Mouse (Mus musculus): Measurements from ENCODE around the gene Rpl12. TPM values are rescaled to one million over a fixed set of nuclear protein-coding genes. Genes with fewer than 3 reads are reported as not detected.

Rpl12 gene
- total RNA-seq, 1 experiment = 2,117 TPM

DNA sequence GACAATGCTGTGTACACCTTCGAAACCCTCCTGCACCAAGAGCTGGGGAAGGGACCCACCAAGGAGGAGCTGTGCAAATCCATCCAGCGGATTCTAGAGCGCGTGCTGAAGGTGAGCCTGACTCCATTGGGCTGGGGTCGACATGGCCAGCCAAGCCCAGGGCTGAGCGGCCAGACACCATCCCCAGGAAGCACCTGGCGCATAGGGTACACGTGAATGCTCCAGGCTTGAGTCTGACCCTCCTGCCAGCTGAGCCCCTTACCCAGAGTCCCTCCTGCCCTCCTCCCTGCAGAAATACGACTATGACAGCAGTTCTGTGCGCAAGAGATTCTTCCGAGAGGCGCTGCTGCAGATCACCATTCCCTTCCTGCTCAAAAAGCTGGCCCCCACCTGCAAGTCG is 38.8 kb upstream of the Rpl12 start:
- Histone ChIP-seq H3K9me3 (ENCODE audit: control insufficient read depth, insufficient read depth, low read depth, low read length) (no peaks in the 10 kb centered on the region), H3K36me3 (ENCODE audit: control insufficient read depth, insufficient read depth, low read length, poor library complexity, severe bottlenecking) (peaks cover 58% of the 10 kb centered on the region), H3K4me1 (ENCODE audit: control insufficient read depth in 2 of 2, insufficient read depth in 2 of 2, low read length in 2 of 2, poor library complexity in 1 of 2) (peaks cover 0 to 28% of the 10 kb centered on the region in 2 experiments; a peak in 2 of 4 replicates), H3K27ac (ENCODE audit: insufficient read depth, low read depth, low read length, poor library complexity, severe bottlenecking) (no peak overlapping the region), H3K4me3 (ENCODE audit: insufficient read depth in 1 of 2, low read depth in 1 of 2, low read length in 2 of 2, poor library complexity in 1 of 2, severe bottlenecking in 1 of 2) (no peak overlapping the region), H3K9ac (ENCODE audit: insufficient read depth, low read depth, low read length, poor library complexity, severe bottlenecking) (no peak overlapping the region)
- in situ Hi-C loops (cut with MboI; ENCODE audit: low sequenced_read_pairs in 2 of 2, unreplicated experiment in 2 of 2) = loop anchor here in 1 of 2 experiments (5.0 kb wide), 1 partner anchor 60 kb away; no protein-coding TSS in a partner anchor
- TF ChIP-seq ZC3H11A (IDR thresholded peaks at IDR 0.05; ENCODE audit: borderline replicate concordance, low read depth, low read length) (no peak), HCFC1 (IDR thresholded peaks at IDR 0.05; ENCODE audit: borderline replicate concordance, insufficient read depth, low read length) (no peak), ZNF384 (IDR thresholded peaks at IDR 0.05; ENCODE audit: low read depth, low read length) (no peak), MAFK (IDR thresholded peaks at IDR 0.05; ENCODE audit: insufficient read depth, low read depth, low read length) (no peak), CHD2 (IDR thresholded peaks at IDR 0.05; ENCODE audit: low read depth, low read length) (no peak)
- DNase-seq (ENCODE audit: low read depth, low spot score) = no peak

DNA sequence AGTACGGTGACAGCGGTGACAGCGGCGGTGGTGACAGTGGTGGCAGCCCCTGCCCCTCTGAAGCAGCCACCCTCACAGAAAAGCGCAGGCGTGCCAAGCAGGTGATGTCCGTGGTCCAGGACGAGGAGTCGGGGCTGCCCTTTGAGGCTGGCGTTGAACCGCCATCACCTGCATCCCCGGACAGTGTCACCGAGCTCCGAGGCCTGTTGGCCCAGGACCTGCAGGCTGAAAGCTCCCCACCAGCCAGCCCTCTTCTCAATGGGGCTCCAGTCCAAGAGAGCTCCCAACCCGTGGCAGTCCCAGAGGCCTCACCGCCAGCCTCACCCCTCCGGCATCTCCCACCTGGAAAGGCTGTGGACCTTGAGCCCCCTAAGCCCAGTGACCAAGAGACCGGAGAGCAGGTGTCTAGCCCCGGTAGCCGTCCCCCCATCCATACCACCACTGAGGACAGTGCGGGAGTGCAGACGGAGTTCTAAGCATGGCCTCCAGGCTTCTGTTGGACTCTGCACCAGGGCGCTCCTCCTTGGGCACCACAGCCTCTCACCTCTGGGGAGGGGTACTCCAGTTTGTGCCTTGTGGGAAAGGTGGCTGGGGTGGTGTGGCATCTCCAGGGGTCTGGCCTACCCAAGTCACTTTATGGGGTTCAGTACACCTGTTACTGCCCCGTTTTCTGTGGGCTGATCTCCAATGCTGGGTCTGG is 37.7 kb upstream of the Rpl12 start:
- H3K9me3 ChIP-seq (ENCODE audit: control insufficient read depth, insufficient read depth, low read depth, low read length) = no peaks in the 10 kb centered on the region
- peaks cover 53% of the 10 kb centered on the region for H3K36me3 ChIP-seq (ENCODE audit: control insufficient read depth, insufficient read depth, low read length, poor library complexity, severe bottlenecking)
- no peak for DNase-seq (ENCODE audit: low read depth, low spot score)
- no peak overlapping the region for H3K9ac ChIP-seq (ENCODE audit: insufficient read depth, low read depth, low read length, poor library complexity, severe bottlenecking)
- in situ Hi-C loops (cut with MboI; ENCODE audit: low sequenced_read_pairs in 2 of 2, unreplicated experiment in 2 of 2) = loop anchor here in 1 of 2 experiments (5.0 kb wide), 1 partner anchor 61 kb away; no protein-coding TSS in a partner anchor
- H3K4me3 ChIP-seq (ENCODE audit: insufficient read depth in 1 of 2, low read depth in 1 of 2, low read length in 2 of 2, poor library complexity in 1 of 2, severe bottlenecking in 1 of 2) = peak overlapping the region in 1 of 2 experiments; percentile 36; a peak in 1 of 4 replicates
- H3K27ac ChIP-seq (ENCODE audit: insufficient read depth, low read depth, low read length, poor library complexity, severe bottlenecking) = no peak overlapping the region
- H3K4me1 ChIP-seq (ENCODE audit: control insufficient read depth in 2 of 2, insufficient read depth in 2 of 2, low read length in 2 of 2, poor library complexity in 1 of 2) = peaks cover 0 to 29% of the 10 kb centered on the region in 2 experiments; a peak in 1 of 4 replicates
- no peak for TF ChIP-seq HCFC1 (IDR thresholded peaks at IDR 0.05; ENCODE audit: borderline replicate concordance, insufficient read depth, low read length)

DNA sequence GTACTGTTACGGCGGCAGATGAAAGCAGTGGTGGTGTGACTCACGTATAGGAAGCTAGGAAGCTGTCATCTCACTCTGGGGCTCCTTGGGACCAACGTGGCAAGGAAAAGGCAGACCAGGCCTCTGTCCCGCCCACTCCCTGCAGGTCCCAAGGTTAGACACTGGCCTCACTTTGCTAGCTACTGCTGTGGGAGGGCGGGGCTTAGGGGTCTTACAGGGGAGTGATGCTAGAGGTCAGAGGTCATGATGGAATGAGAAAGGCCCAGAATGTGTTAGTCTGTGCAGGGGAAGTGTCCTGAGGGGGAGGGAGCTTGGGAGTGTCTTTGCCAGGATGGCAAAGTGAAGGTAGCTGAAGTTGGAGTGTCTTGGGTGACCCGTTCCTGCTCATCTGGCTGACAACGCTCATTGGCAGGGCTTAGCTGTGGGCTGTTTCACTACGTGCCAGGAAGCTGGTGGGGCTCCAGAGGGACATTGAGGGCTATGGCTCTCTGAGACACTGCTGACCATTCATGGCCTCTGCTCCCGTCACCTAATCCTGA is 37.0 kb upstream of the Rpl12 start:
- H3K27ac ChIP-seq (ENCODE audit: insufficient read depth, low read depth, low read length, poor library complexity, severe bottlenecking) = no peak overlapping the region

DNA sequence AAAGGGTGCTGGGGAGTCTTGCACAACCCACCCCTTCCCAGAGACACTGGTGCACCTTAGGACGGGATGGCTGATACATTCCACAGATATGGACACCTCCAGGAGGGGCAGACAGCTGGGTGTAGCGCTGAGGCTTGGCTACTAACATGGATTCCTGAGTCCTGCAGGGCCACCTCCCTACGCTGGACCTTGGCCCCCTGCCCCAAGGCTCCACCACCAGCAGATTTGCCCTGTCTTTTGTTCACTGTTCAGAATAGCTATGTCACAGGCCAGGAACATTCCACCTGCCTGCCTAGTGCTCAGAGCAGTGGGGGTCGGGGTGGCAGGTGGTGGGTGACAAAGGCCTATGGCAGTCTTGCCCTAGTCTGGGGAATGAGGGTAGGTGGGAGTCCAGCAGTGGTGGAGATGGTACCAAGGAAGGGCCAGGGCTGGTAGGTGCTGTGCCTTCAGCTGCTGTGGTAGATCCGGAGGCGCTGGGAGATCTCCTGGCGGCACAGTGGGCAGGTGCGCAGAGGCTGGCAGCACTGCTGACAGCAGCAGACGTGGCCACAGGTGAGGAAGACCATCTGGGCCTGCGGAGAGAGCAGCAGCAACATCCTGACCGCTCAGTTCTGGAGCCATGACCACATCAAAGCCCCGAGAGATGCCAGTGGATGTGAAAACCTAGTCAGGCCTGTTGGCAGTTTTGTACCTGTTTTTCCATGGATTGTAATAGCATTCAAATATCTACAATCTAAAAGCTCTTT is 34.9 kb upstream of the Rpl12 start:
- no peak overlapping the region for H3K27ac ChIP-seq (ENCODE audit: insufficient read depth, low read depth, low read length, poor library complexity, severe bottlenecking)
- DNase-seq (ENCODE audit: low read depth, low spot score) = no peak
- TF ChIP-seq ZNF384 (IDR thresholded peaks at IDR 0.05; ENCODE audit: low read depth, low read length) (no peak), CHD2 (IDR thresholded peaks at IDR 0.05; ENCODE audit: low read depth, low read length) (no peak), ZC3H11A (IDR thresholded peaks at IDR 0.05; ENCODE audit: borderline replicate concordance, low read depth, low read length) (no peak), HCFC1 (IDR thresholded peaks at IDR 0.05; ENCODE audit: borderline replicate concordance, insufficient read depth, low read length) (no peak), MAFK (IDR thresholded peaks at IDR 0.05; ENCODE audit: insufficient read depth, low read depth, low read length) (no peak)
- no peak overlapping the region for H3K4me3 ChIP-seq (ENCODE audit: insufficient read depth in 1 of 2, low read depth in 1 of 2, low read length in 2 of 2, poor library complexity in 1 of 2, severe bottlenecking in 1 of 2)
- H3K9me3 ChIP-seq (ENCODE audit: control insufficient read depth, insufficient read depth, low read depth, low read length) = no peaks in the 10 kb centered on the region
- H3K36me3 ChIP-seq (ENCODE audit: control insufficient read depth, insufficient read depth, low read length, poor library complexity, severe bottlenecking) = peaks cover 33% of the 10 kb centered on the region
- H3K9ac ChIP-seq (ENCODE audit: insufficient read depth, low read depth, low read length, poor library complexity, severe bottlenecking) = no peak overlapping the region
- peaks cover 0 to 40% of the 10 kb centered on the region in 2 experiments; a peak in 1 of 4 replicates for H3K4me1 ChIP-seq (ENCODE audit: control insufficient read depth in 2 of 2, insufficient read depth in 2 of 2, low read length in 2 of 2, poor library complexity in 1 of 2)
- in situ Hi-C loops (cut with MboI; ENCODE audit: low sequenced_read_pairs in 2 of 2, unreplicated experiment in 2 of 2) = no loop called here

More for the DNA sequence above, 37.0 kb upstream of the Rpl12 start:
- no peak for DNase-seq (ENCODE audit: low read depth, low spot score)
- no peak overlapping the region for H3K9ac ChIP-seq (ENCODE audit: insufficient read depth, low read depth, low read length, poor library complexity, severe bottlenecking)
- in situ Hi-C loops (cut with MboI; ENCODE audit: low sequenced_read_pairs in 2 of 2, unreplicated experiment in 2 of 2) = loop anchor here in 1 of 2 experiments (5.0 kb wide), 1 partner anchor 62 kb away; no protein-coding TSS in a partner anchor
- peaks cover 0 to 30% of the 10 kb centered on the region in 2 experiments; a peak in 1 of 4 replicates for H3K4me1 ChIP-seq (ENCODE audit: control insufficient read depth in 2 of 2, insufficient read depth in 2 of 2, low read length in 2 of 2, poor library complexity in 1 of 2)
- H3K4me3 ChIP-seq (ENCODE audit: insufficient read depth in 1 of 2, low read depth in 1 of 2, low read length in 2 of 2, poor library complexity in 1 of 2, severe bottlenecking in 1 of 2) = no peak overlapping the region
- TF ChIP-seq ZNF384 (IDR thresholded peaks at IDR 0.05; ENCODE audit: low read depth, low read length) (no peak), CHD2 (IDR thresholded peaks at IDR 0.05; ENCODE audit: low read depth, low read length) (no peak), HCFC1 (IDR thresholded peaks at IDR 0.05; ENCODE audit: borderline replicate concordance, insufficient read depth, low read length) (no peak), ZC3H11A (IDR thresholded peaks at IDR 0.05; ENCODE audit: borderline replicate concordance, low read depth, low read length) (no peak), MAFK (IDR thresholded peaks at IDR 0.05; ENCODE audit: insufficient read depth, low read depth, low read length) (no peak)
- H3K9me3 ChIP-seq (ENCODE audit: control insufficient read depth, insufficient read depth, low read depth, low read length) = no peaks in the 10 kb centered on the region
- H3K36me3 ChIP-seq (ENCODE audit: control insufficient read depth, insufficient read depth, low read length, poor library complexity, severe bottlenecking) = peaks cover 46% of the 10 kb centered on the region
